Mouse (Mus musculus) hematopoietic stem cell, adult 5-6 weeks (primary cell): Measurements from ENCODE around the gene Gm10518. TPM values are rescaled to one million over a fixed set of nuclear protein-coding genes. Genes with fewer than 3 reads are reported as not detected.
"Not testable (repeated sequence)": the region's sequence is repeated elsewhere in the genome, so short reads cannot be mapped to it uniquely, and the experiment has no call there.

ENCODE experiments used
- ATAC-seq, 2 experiments: fragments of 125-278 bp in 1 of 2; replicated peaks in 1 of 2; 2 replicates each; pipeline ENCODE4 v1.8.0; 2016 to 2017; ENCODE audit warnings: inconsistent platforms in 2 of 2, mild to moderate bottlenecking in 2 of 2, moderate number of reproducible peaks in 2 of 2, low read depth in 1 of 2, moderate TSS enrichment in 1 of 2; ENCODE audit not compliant: low FRiP score in 2 of 2, poor library complexity in 2 of 2, severe bottlenecking in 2 of 2, insufficient read depth in 1 of 2, low TSS enrichment in 1 of 2
- total RNA-seq: library from RNA; stranded (forward); fragments of 172-1452, 232-1000 nt; gene quantifications from 2 replicates; pipeline ENCODE4 v1.2.3, GENCODE M21; 2017

Gm10518 gene
- 0.31 and 1.2 TPM in 2 replicates for total RNA-seq

DNA sequence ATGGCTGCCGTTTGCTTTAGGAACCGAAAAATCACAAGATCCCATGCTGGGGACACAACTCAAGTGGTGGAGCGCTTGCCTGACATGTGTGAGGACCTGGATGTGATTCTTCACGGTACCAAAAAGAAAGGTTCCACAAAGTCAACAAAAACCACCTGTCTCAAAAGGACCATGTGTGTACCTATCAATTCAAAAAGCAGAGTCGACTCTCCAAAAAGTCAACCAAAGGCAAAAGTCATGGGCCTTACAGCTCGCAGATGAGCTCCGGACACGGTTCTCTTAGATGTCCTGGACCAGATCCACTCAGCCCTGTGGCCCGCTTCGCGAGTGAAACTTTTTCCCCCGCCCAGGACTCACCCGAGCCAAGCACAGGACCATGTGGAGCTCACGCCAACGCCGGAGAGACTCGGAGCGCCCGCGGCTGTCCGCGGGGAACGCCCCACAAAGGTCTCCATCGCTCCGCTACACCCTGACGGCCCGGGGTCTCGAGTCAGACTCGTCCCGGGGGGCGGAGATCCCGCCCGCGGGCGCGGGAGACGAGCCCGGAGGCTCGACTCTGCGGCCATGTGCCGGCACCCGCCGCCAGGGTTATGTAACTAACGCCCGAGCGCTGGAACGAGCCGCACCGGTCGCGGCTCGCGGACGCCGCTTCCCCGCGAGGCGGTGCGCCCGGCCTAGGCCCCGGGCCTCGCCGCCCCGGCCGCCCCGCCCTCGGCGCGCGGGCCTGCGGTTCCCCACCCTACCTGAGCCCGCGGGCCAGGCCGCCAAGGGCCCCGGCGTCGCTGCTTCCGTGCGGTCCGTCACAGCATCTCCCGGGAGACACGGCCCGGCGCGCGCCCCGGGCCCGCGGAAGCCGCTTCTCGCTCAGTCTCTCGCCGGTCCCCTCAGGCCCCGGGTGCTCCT is at the start of gene Gm10518:
Gm10518 (plus strand) TSS at position 767 of the 903 bp plus-strand sequence.
- peak in 1 of 2 experiments; percentile 19; a peak in 1 of 4 replicates for ATAC-seq

DNA sequence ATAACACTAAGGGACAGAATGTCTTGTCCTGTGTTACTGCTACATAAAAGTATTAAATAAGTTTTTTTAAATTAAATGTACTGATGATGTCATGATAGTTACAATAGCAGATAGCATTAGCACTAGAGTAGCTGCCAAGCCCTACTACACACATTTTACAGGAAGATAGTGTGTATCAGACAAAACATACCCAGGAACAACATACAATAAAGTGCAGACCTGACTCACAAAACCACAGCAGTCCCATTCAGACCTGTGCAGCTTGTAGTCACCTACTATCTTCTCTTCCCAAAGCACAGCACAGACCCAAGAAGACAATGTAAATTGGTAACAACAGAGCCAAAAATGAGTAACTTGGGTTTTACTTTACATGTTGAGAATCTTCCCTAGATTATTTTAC is 46.7 kb upstream of the Gm10518 start:
- no peak for ATAC-seq

DNA sequence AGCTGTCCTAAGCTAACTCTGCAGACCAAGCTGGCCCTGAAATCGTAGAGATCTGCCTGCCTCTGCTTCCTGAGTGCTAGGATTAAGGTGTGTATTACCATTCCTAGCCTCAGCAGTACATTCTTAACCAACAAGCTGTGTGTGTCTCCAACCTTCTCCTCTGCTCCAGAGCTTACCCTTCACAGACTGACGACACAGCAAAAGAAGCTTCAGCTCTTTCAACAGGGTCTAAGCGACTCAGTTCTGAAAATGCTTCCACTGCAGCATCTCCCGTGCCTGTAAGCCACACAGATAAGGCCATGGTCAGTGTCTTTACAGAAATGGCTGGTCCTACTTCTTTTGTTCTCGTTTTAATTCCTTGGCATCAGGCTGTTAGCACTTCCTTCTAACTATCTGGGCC is 43.1 kb upstream of the Gm10518 start:
- no peak for ATAC-seq

DNA sequence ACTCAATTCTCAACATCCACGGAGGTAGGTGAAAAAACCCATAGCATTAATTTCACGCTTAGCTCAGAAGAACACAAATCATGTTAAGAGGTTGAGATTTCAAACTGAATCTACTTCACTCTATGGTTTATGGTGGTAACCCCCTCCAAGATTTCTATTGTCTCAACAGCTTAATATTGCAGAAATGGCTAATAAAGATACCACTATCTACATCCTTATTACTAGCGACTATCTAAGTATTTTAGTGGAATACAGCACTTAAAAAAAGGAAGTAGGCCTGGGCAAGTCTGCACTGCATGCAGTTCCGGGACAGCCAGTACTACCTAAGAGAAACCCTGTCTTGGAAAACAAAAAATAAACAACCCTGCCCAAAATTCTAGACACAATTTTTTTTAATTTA is 42.6 kb upstream of the Gm10518 start:
- no peak for ATAC-seq

DNA sequence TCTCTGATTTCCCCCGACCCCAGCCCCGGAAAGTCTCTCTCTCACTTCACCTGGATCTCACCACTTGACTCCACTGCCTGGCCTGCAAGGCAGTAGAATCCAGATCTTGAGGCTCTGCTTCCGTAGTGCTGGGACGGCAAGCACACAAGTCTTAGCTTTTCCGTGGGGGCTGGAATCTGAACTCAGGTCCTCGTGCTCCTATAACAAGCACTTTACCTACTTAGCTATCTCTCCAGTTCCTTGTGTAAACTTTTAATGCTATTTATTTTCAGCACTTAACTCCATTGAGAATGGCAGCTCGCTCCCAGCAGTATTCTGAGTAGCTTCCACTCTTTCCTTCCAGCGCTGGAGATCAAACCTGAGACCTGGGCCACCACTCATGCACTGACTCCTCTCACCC is 26.3 kb upstream of the Gm10518 start:
- no peak for ATAC-seq

DNA sequence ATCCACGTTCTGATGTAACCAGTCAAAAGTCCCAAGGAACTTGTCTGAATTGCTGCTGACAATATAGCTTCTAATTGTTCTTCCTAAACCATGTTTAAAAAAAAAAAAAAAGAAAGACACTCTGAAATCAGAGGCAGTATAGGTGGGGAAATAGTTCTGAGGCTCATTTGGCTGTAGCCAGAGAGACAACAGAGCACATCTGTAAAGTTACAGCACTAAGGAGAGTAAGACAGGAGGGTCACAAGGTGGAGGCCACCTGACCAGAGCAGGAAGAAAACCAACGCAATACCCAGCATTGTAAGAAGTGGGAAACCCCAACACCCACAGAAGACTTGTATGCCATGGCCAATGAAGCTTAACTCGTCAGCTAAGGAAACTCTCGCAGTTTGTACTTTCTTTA is 19.1 kb upstream of the Gm10518 start:
- no peak for ATAC-seq

DNA sequence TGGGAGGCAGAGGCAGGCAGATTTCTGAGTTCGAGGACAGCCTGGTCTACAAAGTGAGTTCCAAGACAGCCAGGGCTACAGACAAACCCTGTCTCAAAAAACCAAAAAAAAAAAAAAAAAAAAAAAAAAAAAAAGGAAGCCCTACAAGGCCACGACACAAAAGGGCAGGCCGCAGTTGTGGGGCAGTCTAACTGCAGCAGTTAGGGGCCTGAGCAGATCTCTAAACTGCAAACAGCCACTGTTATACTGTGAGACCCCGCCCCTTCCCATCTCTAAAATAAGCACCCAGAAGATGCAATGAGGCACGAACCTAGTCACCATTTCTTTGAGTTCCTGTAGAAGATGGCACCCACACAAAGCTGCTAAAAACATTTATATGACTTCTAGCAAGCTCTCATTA is 17.7 kb upstream of the Gm10518 start:
- no peak for ATAC-seq

DNA sequence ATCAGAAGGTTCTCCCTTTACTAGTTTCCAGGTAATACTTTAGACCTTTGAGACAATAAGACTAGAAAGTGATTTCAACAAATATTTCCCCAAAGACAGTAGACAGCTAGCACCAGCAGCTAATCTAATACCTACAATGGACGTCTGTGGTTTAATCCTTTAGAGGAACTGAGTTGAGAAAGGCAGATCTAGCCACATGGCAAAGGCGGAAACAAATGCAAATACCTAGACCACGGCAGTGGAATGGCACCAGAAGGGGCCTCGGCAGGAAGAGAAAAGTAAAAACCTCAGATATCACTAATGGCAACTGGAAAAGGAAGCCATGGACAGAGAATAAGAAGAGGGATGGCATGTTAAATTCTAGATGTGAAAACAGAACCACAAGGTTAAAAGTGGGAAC is 15.9 kb upstream of the Gm10518 start:
- ATAC-seq: peak; percentile 59 to 78; a peak in 2 of 4 replicates

DNA sequence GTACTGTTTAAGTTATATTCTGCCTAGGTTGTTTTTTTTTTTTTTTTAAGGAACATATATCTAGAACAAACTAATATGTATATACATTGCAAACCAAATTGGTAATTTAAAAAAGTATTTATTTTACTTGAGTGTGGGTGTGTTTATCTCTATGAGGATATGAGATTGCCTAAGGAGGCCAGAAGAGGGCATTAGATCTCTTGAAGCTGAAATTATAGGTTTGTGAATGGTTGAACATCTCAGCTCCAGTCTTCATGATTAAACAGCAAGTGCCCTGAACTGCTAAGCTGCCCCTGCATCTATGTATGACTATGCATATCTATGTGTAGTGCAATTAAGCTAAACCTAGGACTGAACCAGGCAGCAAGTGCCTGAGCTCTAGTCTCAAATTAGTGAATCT is 4.4 kb upstream of the Gm10518 start:
- ATAC-seq: no peak

DNA sequence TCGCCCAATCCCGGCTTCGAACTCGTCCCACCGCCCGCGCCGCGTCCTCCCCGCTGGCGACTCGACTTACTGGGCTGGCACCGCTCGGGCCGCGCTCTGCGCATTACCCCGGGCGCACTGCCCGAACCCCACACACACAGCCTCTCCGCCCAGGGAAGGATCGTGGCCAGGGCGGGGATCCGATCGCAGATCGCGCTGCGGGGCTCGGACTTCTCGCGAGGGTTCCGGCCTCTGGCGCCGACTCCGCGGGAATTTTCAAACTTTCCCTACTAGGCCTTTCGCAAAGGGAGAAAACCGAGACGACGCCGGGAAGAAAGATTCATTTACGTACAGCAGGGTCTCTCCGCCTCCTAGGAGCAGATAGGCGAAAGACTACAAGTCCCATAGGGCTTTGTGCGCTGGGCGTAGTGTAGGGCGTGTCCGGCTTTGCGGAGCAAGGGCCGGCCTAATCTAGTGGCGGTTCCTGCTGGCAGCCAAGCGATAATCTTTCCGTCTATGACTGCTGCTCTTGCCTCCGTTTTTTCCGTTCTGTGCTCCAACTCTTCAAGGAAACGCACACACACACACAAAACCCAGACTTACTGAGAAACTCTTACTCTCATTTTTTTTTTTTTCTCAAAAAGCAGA is 450 bp downstream of the Gm10518 start, which contains the start of gene Ahctf1:
Ahctf1 (minus strand) TSS at position 168 of the 627 bp plus-strand sequence.
- peak; percentile 93 to 96 for ATAC-seq

DNA sequence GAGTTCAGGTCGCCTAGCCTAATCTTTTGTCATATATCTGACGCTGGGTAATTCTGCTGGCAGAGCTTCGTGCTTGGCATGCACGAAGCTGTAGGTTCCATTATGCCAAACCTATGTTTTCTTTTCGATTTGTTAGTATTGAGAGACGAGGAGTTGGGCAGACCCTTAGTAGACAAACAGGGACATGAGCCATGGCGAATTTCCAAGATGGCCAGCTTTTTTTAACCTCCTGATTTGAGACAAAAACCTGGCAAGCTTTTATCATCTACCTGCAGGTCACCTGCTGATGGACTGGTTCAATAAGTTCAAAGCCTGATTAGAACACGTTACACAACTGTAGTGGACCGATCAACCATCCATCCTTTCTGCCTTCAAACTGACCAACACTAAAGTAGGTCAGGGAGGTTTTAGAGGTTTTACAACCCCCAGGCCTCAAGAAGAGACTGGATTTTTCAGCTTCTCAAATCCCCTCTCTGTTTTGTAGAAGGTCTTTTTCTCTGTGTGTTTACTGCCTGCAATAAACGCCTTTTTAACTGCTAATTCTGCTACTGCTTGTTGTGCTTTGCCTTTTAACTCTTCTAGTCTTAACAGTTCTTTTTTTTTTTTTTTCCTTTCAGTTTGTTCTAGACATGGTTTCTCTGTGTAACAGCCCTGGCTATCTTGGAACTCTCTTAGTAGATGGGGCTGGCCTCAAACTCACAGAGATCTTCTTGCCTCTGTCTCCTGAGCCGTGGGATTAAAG is 1.1 kb downstream of the Gm10518 start:
- ATAC-seq: peak in 1 of 2 experiments; percentile 13; a peak in 1 of 4 replicates

DNA sequence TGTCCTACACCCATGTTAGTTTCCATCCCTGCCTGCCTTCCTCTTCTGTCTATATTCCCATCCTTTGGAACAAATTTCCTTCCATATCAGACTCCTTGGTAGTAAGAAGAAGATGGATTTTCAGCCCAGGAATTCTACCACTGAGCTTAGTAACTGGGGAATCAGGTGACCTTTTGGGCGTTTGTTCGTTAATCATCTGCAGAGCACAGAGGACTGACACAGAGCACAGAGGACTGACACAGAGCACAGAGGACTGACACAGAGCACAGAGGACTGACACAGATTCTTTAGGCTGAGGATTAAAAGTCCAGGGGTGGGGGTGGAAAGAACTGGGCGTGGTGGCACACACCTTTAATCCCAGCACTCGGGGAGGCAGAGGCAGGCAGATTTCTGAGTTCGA is 2.6 kb downstream of the Gm10518 start:
- ATAC-seq: no peak

DNA sequence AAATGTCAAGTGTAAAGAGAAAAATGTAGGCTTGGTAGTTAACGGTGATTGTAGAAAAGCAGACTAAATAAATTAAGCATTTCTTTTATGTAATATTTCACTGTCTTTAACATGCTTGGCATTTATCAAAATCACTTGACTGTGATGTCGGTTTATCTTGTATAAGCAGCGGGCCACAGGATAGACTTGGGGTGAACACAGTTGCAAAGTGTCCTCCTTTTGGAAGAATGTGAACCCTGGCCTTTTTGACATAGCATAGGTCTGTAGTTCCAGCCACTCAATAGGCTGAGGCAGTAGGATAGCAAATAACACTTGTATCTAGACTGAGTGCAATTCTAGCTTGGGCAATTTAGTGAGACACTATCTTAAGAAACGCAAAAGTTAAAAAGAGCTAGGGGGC is 4.3 kb downstream of the Gm10518 start:
- ATAC-seq: no peak

DNA sequence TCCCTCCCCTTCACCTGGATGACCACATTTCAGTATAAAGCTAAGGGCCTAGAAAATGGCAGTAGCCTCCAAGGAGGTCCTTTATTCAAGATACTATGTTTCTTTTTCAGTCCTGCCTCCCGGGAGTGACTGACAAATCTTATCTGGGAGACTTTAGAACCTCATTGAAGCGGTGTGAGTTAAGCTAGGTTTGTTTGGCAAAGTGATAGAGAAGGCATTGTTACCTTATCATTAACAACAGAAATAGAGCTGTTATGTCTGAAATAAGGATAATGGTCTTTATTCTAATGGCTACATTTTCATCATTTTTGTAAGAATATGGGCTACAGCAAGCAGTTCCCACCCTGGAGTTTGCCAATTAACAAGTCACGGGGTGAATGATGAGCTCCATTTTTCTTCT is 5.1 kb downstream of the Gm10518 start:
- ATAC-seq: no peak

DNA sequence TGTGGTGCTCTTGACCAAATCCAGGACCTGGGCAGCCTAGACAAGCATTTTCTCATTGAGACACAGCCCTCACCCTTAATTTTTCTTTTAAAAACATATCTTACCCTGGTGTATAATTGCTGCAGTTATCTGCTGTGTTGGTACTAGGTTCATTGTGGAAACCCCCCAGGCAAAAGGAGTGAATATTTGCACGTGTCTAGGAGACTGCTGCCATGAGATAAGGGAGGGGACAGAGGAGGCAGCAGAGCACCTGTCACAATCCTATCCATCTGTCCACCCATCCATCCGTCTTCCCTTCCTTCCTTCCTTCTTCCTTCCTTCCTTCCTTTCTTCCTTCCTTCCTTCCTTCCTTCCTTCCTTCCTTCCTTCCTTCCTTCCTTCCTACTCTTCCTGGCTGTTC is 10.2 kb downstream of the Gm10518 start:
- no peak for ATAC-seq

DNA sequence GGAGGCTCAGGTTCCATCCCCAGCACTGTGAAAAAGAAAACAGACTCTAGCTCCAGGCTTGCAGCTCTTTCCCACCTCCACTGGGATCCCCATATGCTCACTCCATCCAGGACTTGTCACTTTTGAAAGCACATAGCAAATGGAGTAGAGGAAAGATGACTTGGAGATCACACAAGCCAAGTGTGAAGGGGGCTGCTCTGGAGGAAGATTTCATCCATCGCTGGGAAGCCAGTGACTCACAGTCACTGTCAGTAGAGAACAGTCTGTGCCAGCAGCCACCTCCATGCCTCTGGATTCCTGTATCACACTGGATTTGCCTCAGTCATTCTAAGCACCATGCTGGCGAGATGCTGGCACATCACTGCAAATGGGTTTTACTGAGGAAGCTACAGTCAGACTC is 11.4 kb downstream of the Gm10518 start:
- no peak for ATAC-seq

DNA sequence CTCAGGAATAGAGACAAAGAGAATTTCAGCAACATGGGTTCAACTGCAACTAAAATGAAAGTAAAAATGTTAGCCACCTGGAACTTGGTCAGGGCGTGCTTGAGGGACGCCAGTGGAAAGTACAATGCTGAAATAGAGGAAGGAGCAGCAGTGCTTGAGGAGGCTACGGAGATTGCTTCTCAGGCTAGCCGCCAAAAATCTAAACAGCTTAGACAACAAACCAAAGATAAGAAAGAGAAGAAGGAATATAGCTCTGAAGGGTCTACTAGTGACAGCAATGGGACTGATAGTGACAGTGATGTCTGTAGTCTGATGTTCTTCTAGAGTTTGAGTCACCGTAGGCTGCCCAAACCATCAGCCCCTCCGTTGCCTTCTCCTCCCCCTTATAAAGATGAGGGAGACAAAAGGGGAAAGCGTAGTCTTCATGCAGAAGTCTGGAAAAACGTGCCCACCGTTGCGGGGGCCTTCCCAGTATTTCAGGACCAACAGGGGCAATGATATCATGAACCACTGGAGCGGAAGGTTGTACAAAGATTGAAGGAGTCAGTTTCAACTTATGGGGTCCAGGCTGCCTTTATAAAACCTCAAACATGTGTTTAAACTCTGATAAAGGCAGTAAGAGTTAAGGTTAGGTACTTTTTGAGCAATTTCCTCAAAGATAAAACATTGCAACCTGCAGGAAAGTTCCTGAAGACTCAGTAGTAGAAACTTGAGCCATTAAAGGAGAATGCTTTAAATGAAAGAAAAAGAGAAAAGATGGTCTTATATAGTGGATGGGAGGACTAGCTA is 15.5 kb downstream of the Gm10518 start:
- ATAC-seq: not testable (repeated sequence)
